Mouse (Mus musculus): ENCODE data around the gene Mad1l1.

The Mad1l1 gene

DNA sequence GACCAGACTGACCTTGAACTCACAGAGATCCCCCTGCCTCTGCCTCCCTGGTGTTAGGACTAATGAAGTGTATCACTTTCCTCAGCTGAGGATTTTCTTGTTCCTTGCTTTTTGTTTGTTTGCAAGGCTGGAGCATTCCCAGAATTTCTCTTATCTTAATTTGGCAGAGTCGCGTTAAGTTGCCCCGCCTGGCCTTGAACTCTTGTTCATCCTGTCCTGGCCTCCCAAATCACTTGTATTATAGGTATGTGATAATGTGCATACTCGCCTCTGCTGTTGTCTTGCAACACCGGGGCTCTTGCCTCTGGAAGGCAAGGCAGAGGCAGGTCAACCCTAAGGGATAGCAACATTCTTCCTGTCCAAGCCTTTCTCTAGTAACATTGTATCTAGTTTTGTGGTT, 2.7 kb upstream of the Mad1l1 start:
- DNase-seq (ENCODE audit: low spot score), result no peak

DNA sequence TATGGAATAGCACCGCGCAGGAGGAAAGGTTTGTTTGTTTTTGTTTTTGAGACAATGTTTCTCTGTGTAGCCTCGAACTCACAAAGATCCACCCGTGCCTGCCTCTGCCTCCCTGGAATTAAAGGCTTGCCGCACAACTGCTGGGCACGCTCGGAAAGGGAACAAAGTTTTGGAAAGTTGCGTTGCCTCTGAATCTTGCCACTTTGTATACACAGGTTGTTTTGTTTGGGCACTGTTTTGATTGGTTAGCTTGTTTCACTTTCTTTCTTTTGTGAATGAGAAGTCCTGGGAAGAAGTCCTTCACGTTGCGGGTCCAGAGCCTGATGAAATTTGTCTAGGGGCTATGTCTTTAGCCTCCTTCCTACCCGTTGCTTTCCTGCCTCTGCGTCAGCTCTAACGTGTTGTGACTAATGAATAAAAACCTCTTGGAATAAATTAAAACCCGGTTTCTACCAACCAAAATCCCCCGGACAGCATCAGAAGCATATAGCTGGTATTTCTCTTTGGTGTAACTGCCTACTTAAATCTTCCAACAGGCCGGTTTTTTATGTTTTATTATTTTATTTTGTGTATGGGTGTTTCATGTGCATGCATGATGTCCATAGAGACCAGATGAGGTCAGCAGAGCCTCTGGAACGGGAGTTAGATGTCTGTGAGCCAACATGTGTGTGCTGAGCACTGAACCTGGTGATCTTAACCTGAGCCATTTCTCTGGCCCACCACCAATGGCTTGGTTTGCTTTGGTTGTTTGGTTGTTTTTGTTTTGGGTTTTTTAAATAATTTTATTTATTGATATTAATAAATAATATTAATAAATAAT, 614 bp upstream of the Mad1l1 start:
- peak; percentile 28 for DNase-seq (ENCODE audit: low spot score)

DNA sequence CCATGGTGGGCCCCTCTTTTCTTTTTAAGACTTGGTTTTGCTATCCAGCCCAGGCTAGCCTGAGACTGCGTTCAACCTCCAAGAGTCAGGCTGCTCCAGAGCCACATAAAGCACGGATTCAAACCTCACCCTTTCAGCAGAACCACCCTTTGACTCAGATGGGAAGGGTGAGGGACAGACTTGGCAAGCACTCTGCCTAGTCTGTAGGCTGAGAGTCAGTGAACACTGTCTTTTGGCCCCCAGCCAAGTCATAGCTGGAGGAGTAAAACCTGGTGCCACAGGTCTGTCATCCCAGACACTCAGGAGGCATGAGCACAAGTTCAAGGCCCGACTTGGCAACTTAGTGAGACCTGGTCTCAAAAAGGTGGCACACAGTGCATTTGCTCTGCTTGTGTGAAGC, 4.6 kb downstream of the Mad1l1 start:
- DNase-seq (ENCODE audit: low spot score), result no peak

DNA sequence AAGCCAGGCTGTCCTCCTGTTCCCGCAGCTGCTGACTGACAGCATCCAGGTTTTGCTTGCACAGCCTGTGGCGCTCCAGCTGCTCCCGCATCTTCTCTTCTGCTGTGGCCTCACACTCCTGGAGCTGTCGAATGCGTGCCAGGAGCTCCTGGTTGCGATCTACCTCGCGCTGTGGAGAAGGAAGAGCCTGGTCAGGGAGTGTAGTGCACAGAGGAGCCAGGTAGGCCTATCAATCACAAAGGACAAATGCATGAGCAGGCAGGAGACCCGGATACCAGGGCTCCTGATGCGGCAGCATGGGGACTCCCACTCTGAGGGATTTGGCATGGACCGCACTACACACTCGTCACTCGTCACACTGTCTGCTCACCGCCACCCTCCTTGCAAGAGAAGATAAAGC, 13.8 kb downstream of the Mad1l1 start:
- no peak for DNase-seq (ENCODE audit: low spot score)

GRCm38 (mm10) chr5:140306016-140306415, 15.3 kb downstream of the Mad1l1 start:
- no peak for DNase-seq (ENCODE audit: low spot score)

GRCm38 (mm10) chr5:140298291-140298690, 23.1 kb downstream of the Mad1l1 start:
- DNase-seq (ENCODE audit: low spot score), result no peak

GRCm38 (mm10) chr5:140292152-140292551, 29.2 kb downstream of the Mad1l1 start:
- DNase-seq (ENCODE audit: low spot score), result peak; percentile 67

DNA sequence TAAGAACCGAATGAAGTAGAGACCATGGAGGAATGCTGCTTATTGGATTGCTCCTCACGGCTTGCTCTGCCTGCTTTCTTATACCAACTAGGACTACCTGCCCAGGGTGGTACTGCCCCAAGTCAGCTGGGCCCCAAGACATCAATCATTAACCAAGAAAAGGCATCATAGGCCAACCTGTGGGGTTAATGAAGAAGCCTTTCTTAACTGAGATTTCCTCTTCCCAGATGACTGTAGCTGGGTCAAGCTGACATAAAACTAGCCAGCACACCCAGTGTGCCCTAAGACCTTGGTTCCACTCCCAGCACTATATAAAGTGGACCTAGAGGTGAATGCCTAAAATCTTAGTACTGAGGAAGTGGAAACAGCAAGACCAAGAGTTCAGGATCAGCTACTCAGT, 32.2 kb downstream of the Mad1l1 start:
- DNase-seq (ENCODE audit: low spot score), result no peak

DNA sequence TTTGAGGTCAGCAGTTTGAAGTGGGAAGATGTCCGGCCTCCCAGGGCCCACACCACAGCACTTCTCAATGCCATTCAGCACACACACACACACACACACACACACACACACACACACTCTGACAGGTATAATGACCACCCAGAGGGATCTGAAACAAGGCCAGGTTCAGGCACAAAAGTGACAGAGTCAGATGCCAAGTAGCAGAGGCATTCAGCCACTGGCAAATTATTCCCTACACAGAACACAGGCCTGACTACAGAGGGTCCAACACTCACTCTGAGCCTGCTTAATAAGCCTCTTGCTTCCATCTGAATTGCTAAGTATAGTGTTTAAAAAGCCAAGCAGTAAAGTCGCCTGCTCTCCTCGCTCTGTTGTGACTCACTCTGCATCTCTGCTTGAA, 33.1 kb downstream of the Mad1l1 start:
- DNase-seq (ENCODE audit: low spot score), result no peak

DNA sequence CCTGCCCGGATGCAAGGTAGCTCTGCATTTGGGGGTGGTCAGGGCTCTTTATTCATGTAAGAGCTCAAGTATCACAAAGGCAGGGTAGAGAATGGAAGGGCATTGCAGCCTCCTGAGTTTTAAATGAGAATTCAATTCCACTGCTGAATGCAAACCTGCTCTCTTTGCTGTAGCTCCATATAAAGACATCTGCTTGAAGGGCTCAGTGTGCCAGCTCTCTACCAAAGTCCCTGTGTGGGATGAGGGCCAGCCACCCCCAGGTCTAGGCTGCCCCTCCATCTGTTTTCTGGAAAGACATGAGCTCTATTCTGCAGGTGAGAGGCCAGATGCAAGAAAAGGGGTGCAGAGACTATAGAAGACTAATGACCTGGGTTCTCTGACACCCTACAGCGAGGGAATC, 36.6 kb downstream of the Mad1l1 start:
- DNase-seq (ENCODE audit: low spot score), result no peak

DNA sequence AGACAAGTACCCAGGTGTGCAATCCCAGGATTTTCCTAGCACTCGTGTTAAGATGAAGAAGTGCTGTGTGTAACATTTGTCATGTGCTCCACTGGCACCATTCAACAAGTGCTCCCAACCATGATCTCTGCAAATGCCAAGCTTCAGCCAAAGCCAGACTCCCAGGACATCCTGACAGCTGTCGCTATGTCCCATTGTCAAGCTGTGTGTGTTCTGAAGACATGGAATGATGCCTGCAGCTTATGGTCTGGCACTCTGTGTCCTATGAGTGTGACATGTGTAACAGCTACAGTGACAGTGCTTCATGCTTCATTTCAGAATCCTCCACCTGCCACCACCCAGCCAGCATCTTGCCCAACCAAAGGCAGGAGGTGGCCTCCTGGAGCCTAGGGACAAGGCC, 37.3 kb downstream of the Mad1l1 start:
- DNase-seq (ENCODE audit: low spot score), result no peak

DNA sequence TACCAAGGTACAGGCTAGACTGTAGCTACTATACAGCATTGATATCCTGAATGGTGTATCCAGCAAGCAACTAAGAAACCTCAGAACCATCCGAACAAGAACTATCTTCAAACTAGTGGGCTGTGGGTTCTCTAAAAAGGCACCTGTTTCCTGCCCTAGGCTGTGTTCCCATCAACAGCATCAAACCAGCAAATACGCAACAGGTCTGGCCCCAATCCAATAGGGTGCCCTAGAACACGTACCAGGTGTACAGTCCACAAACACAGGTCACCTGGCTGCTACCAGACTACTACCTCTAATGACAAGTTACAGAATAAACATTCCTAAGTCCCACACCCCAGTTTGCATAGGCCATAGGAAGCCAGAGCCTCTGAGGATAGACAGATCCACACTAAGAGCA, 38.5 kb downstream of the Mad1l1 start:
- DNase-seq (ENCODE audit: low spot score), result no peak

DNA sequence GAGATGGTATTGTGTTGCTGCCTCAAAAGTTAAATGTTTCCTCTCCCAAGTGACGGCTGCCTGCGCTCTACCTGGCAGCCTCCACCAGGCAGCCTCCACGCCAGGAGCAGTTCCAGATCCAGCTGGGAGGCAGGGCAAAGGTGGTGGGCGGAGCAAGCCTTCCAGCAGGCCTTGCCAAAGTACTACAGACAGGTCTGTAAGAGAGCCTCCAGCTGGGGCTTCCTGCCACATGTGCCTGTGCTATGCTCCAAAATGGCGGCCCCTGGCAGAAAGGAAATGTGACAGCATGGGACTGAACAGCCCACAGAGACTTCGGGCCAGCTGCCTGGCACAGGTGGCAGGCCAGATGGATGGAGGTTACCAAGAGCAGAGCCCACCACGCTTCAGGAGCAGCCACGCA, 39.0 kb downstream of the Mad1l1 start:
- DNase-seq (ENCODE audit: low spot score), result peak; percentile 32

DNA sequence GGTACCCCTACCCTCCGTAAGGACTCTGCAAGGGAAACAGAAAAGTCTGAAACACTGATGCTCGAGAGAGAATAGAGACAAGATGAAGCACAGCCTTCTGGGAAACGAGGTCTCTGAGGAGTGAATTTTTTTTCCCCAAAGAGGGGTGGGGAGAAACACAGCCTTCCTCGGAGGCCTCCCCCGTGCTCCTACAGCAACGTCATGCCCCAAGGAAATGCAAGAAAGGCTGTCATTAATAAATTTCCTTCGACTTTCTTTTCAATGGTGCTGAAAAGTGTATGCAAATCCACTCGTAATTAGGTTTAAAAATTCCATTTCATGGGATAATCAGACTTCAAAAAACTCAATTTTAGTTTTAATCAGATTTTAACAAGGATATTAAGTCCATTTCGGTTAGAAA, 41.1 kb downstream of the Mad1l1 start:
- no peak for DNase-seq (ENCODE audit: low spot score)

DNA sequence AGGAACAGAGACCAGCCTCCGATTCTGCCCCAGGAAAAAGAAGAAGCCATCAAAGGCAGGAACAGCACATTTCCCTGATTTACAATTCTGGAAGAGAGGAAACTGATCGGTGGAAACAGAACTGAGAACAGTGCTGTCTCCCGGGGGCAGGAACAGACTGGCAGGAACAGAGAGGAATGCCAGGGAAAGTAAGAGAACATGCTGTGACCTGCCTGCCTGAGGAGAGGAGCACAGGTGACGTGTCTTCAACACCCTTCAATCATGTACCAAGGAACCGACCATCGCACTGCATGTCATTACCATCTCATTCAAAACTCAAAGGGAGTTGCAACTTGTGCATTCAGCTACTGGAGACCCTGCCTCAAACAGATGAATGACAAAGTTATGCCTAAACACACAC, 44.6 kb downstream of the Mad1l1 start:
- DNase-seq (ENCODE audit: low spot score), result no peak

DNA sequence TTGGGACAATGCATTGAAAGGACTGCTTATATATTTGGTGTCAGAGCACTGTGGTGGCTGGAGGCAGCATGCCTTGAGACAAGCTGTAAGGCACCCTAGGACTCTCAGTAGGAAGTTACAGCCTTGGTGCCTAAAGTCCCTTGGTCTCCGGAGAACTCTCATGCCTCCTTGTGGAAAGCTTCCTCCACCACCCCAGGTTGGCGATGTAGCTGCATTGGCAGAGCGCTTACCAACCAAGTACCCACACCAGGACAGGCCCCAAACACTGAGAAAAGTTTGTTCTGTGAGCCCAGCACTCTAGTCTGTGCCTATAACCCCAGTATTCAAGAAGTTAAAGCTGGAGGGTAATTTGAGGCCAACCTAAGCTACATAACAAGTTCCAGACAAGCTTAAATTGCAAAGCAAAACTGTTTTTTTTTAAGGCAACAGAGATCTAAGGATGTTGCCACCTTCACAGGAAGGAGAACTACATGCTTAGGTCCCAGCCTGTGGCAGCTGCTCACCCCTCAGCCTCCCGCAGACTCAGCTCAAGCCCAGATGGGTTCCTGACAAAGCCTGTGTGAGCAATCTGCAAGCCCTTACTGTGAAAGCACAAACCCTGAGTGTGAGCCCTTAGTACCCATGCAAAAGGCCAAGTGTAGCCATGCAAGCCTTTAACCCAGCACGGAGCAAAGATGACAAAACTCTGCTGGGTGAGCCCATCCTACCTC, 50.2 kb downstream of the Mad1l1 start:
- DNase-seq (ENCODE audit: low spot score), result no peak

DNA sequence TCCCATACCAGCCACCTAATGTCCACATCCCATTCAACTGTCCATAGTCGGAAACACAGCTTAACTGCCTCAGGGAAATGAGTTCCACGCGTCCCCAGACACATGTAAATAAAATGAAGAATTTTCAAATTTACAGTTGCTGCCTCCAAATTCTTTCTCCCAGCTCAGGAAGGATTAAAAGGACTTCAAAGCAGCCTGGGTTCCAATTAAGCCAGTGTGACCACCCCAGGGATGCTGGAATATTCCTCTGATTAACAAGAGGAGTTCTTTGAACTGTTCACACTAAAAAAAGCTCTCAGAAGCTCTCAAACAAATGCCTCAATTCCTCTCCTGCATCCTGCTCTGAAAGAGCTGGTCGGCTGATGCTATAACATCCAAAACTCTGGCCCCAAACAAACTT, 53.0 kb downstream of the Mad1l1 start:
- DNase-seq (ENCODE audit: low spot score), result no peak

DNA sequence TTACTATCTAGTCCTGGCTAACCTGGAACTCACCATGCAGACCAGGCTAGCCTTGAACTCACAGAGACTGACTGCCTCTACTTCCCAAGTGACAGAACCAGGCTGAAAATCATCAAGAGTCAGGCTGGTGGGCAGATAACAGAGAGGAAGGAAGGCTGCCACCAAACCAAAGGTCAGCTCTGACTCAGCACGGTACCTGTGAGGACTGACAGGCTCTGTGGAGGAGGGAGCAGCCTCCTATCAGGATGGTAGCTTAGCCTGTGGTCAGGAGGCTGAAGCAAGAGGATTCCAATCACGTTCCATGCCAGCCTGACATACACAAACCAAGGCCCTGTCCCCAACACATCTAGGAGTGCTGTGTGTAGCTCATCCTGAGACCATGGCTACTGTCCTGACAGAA, 54.3 kb downstream of the Mad1l1 start:
- DNase-seq (ENCODE audit: low spot score), result no peak

- peak; percentile 39 for DNase-seq (ENCODE audit: low spot score)
Observed at GRCm38 (mm10) chr5:140264825-140265575, 56.4 kb downstream of the Mad1l1 start.

- DNase-seq (ENCODE audit: low spot score), result no peak
Observed at GRCm38 (mm10) chr5:140263754-140264749, 57.3 kb downstream of the Mad1l1 start.

DNA sequence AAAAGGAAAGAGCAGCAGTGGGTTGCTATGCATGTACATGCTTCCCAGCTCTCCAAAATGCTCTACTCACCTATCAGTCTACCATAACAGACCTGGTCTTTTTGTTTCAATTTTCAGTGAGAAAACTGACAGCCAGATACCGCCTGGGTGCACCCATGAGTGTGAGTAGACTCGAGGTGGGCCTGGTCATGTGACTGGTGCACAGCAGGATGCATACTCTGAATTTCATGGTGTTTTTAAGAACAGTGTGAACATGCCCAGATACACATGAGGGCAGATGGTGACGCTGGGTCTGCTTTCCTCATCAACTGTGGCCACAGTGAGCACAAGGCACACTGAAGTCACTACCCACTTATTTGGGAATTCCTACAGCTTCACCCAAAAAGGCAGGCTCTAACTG, 59.0 kb downstream of the Mad1l1 start:
- no peak for DNase-seq (ENCODE audit: low spot score)

GRCm38 (mm10) chr5:140261313-140261712, 60.0 kb downstream of the Mad1l1 start:
- DNase-seq (ENCODE audit: low spot score), result no peak
